Mouse (Mus musculus): ENCODE measurements around the gene Wrap73. TPM values are rescaled to one million over a fixed set of nuclear protein-coding genes. Genes with fewer than 3 reads are reported as not detected.
A peak's percentile ranks its signal among the peaks of the same experiment; 100 is the strongest.

The Wrap73 gene
- polyA plus RNA-seq, 1 experiment from 2014 or later, result 43.2 TPM

DNA sequence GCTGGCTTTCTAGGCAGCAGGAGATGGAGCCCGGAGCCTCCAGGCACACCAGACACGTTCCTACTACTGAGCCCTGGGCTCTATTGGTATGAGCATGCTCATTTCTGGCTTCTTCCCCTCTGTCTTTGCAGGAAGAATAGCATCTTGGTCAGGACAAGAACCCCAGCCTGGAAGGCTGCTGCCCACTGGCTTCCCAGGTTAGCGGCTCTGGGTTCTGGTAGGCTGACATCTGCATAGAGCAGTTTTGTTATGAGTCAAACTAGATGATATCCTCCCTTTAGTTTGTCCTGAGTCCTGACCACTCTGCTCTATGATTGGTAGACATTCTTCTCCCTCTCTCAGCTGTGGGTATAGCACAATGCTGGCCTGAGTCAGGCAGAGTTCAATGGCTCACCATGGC is 14.9 kb upstream of the Wrap73 start:
- no peak for ATAC-seq (ENCODE audit: low FRiP score, low TSS enrichment)
- DNase-seq, result no peak
- no peaks in the 10 kb centered on the region for H3K36me3 ChIP-seq (ENCODE audit: control insufficient read depth, insufficient read depth, low read length)
- H3K4me2 ChIP-seq (ENCODE audit: low read length), result no peak overlapping the region
- H3K27me3 ChIP-seq (ENCODE audit: control insufficient read depth, insufficient read depth, low read length), result no peaks in the 10 kb centered on the region
- no peaks in the 10 kb centered on the region for H3K9me3 ChIP-seq (ENCODE audit: control insufficient read depth, low read length)
- H3K4me3 ChIP-seq (replicated peaks; ENCODE audit: low read depth, low read length), result no peak overlapping the region
- 77% methylated on average over 3 of the region's 3 CpGs for WGBS
- no peak overlapping the region for H3K9ac ChIP-seq (replicated peaks; ENCODE audit: low read length)
- no peak overlapping the region for H3K27ac ChIP-seq (replicated peaks; ENCODE audit: low read depth, low read length)
- H3K4me1 ChIP-seq (ENCODE audit: control insufficient read depth, insufficient read depth, low read length), result no peaks in the 10 kb centered on the region

DNA sequence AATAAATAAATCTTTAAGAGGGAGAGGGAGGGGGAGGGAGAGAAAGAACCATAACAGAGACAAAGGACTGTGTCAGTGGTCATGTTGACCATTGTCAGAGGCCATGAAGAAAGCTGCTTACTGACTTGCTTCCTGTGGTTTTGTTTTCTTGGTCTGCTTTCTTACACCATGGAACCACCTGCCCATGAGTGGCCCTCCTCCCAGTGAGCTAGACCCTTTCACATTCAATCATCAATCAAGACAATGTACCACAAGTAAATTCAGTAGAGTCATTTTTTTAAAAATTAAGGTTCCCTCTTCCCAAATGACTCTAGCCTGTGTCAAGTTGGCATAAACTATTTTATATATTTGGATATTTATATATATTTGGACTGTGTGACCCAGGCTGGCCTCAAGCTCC is 12.2 kb upstream of the Wrap73 start:
- DNase-seq (no peak), ATAC-seq (ENCODE audit: low FRiP score, low TSS enrichment) (no peak)
- H3K27me3 ChIP-seq (ENCODE audit: control insufficient read depth, insufficient read depth, low read length), result no peaks in the 10 kb centered on the region
- H3K36me3 ChIP-seq (ENCODE audit: control insufficient read depth, insufficient read depth, low read length), result no peaks in the 10 kb centered on the region
- H3K27ac ChIP-seq (replicated peaks; ENCODE audit: low read depth, low read length), result no peak overlapping the region
- no peaks in the 10 kb centered on the region for H3K4me1 ChIP-seq (ENCODE audit: control insufficient read depth, insufficient read depth, low read length)
- no peaks in the 10 kb centered on the region for H3K9me3 ChIP-seq (ENCODE audit: control insufficient read depth, low read length)
- H3K9ac ChIP-seq (replicated peaks; ENCODE audit: low read length), result no peak overlapping the region
- no peak overlapping the region for H3K4me3 ChIP-seq (replicated peaks; ENCODE audit: low read depth, low read length)
- H3K4me2 ChIP-seq (ENCODE audit: low read length), result no peak overlapping the region

DNA sequence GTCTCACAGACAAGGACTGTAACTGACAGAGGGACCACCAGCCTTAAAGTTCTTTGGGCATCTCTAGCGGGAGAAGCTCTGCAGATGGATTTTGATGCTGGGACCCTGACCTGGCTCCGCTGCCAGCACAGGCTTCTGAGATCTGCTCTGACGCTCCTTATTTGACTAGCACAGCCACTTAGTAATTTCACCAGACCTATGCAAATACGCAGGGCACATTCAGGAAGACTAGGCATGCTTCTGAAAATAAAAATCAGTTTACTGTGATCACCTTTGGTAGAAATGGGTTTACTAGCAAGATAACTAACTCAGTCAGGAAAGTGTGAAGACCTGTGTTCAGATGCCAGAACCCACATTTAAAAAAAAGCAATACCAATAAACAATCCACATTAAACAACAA is 10.3 kb upstream of the Wrap73 start:
- no peak overlapping the region for H3K27ac ChIP-seq (replicated peaks; ENCODE audit: low read depth, low read length)
- H3K9me3 ChIP-seq (ENCODE audit: control insufficient read depth, low read length), result no peaks in the 10 kb centered on the region
- WGBS, result 79% methylated on average over 4 of the region's 4 CpGs
- H3K27me3 ChIP-seq (ENCODE audit: control insufficient read depth, insufficient read depth, low read length), result no peaks in the 10 kb centered on the region
- no peaks in the 10 kb centered on the region for H3K36me3 ChIP-seq (ENCODE audit: control insufficient read depth, insufficient read depth, low read length)
- no peak overlapping the region for H3K9ac ChIP-seq (replicated peaks; ENCODE audit: low read length)
- no peaks in the 10 kb centered on the region for H3K4me1 ChIP-seq (ENCODE audit: control insufficient read depth, insufficient read depth, low read length)
- H3K4me3 ChIP-seq (replicated peaks; ENCODE audit: low read depth, low read length), result no peak overlapping the region
- ATAC-seq (ENCODE audit: low FRiP score, low TSS enrichment) (no peak), DNase-seq (no peak)
- H3K4me2 ChIP-seq (ENCODE audit: low read length), result no peak overlapping the region

GRCm38 (mm10) chr4:154134803-154135202 is 7.4 kb upstream of the Wrap73 start:
- Histone ChIP-seq H3K9ac (replicated peaks; ENCODE audit: low read length) (no peak overlapping the region), H3K36me3 (ENCODE audit: control insufficient read depth, insufficient read depth, low read length) (no peaks in the 10 kb centered on the region), H3K4me2 (ENCODE audit: low read length) (no peak overlapping the region), H3K4me3 (replicated peaks; ENCODE audit: low read depth, low read length) (no peak overlapping the region), H3K27me3 (ENCODE audit: control insufficient read depth, insufficient read depth, low read length) (peaks cover 24% of the 10 kb centered on the region), H3K27ac (replicated peaks; ENCODE audit: low read depth, low read length) (no peak overlapping the region), H3K9me3 (ENCODE audit: control insufficient read depth, low read length) (no peaks in the 10 kb centered on the region), H3K4me1 (ENCODE audit: control insufficient read depth, insufficient read depth, low read length) (peaks cover 4% of the 10 kb centered on the region; the same call in 1 of the 2 replicates)
- DNase-seq, result no peak
- WGBS, result 72% methylated on average over 4 of the region's 4 CpGs
- no peak for ATAC-seq (ENCODE audit: low FRiP score, low TSS enrichment)

DNA sequence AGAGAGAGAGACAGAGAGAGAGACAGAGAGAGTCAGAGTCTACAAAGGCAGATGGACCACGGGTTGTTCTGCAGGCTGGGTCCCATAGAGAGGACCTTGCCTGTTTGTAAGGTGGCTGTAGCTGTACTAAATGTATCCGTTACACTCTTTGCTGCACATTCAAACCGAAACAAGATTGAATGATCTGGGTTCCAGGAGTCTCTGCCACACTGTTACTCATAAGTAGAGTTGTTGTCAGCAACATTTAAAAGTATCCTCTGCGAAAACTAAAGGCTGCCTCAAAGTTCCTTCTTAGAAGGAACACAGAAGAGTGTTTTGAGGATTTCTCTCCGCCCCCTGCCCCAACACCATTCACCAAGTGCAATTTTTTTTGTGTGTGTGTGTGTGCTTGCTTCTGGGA is 5.0 kb upstream of the Wrap73 start:
- H3K4me1 ChIP-seq (ENCODE audit: control insufficient read depth, insufficient read depth, low read length), result peaks cover 12% of the 10 kb centered on the region; the same call in 1 of the 2 replicates
- 69% methylated on average over 5 of the region's 5 CpGs for WGBS

GRCm38 (mm10) chr4:154139671-154140181 is 2.4 kb upstream of the Wrap73 start:
- peak overlapping the region; percentile 76 for H3K4me2 ChIP-seq (ENCODE audit: low read length)
- H3K27me3 ChIP-seq (ENCODE audit: control insufficient read depth, insufficient read depth, low read length), result peaks cover 46% of the 10 kb centered on the region
- DNase-seq (peak; percentile 53), ATAC-seq (ENCODE audit: low FRiP score, low TSS enrichment) (no peak)
- H3K4me1 ChIP-seq (ENCODE audit: control insufficient read depth, insufficient read depth, low read length), result peaks cover 22% of the 10 kb centered on the region; the same call in 1 of the 2 replicates
- H3K9ac ChIP-seq (replicated peaks; ENCODE audit: low read length), result peak overlapping the region; percentile 51
- no peaks in the 10 kb centered on the region for H3K36me3 ChIP-seq (ENCODE audit: control insufficient read depth, insufficient read depth, low read length)
- H3K27ac ChIP-seq (replicated peaks; ENCODE audit: low read depth, low read length), result no peak overlapping the region
- no peaks in the 10 kb centered on the region for H3K9me3 ChIP-seq (ENCODE audit: control insufficient read depth, low read length)
- under 1% methylated on average over 59 of the region's 59 CpGs for WGBS
- peak overlapping the region; percentile 41 for H3K4me3 ChIP-seq (replicated peaks; ENCODE audit: low read depth, low read length)

More for the DNA sequence above, 5.0 kb upstream of the Wrap73 start:
- no peaks in the 10 kb centered on the region for H3K36me3 ChIP-seq (ENCODE audit: control insufficient read depth, insufficient read depth, low read length)
- H3K9ac ChIP-seq (replicated peaks; ENCODE audit: low read length), result no peak overlapping the region
- no peak overlapping the region for H3K4me2 ChIP-seq (ENCODE audit: low read length)
- no peak overlapping the region for H3K27ac ChIP-seq (replicated peaks; ENCODE audit: low read depth, low read length)
- H3K27me3 ChIP-seq (ENCODE audit: control insufficient read depth, insufficient read depth, low read length), result peaks cover 46% of the 10 kb centered on the region
- no peaks in the 10 kb centered on the region for H3K9me3 ChIP-seq (ENCODE audit: control insufficient read depth, low read length)
- DNase-seq (no peak), ATAC-seq (ENCODE audit: low FRiP score, low TSS enrichment) (no peak)
- no peak overlapping the region for H3K4me3 ChIP-seq (replicated peaks; ENCODE audit: low read depth, low read length)

- 0% methylated on average over 3 of the region's 4 CpGs for WGBS
- Histone ChIP-seq H3K27me3 (ENCODE audit: control insufficient read depth, insufficient read depth, low read length) (peaks cover 46% of the 10 kb centered on the region), H3K9ac (replicated peaks; ENCODE audit: low read length) (peak within 1 kb of the TSS; percentile 51), H3K4me3 (replicated peaks; ENCODE audit: low read depth, low read length) (peak within 1 kb of the TSS; percentile 41), H3K4me2 (ENCODE audit: low read length) (peak within 1 kb of the TSS; percentile 76), H3K4me1 (ENCODE audit: control insufficient read depth, insufficient read depth, low read length) (peaks cover 22% of the 10 kb centered on the region; the same call in 1 of the 2 replicates), H3K27ac (replicated peaks; ENCODE audit: low read depth, low read length) (no peak within 1 kb of the TSS), H3K36me3 (ENCODE audit: control insufficient read depth, insufficient read depth, low read length) (no peaks in the 10 kb centered on the region), H3K9me3 (ENCODE audit: control insufficient read depth, low read length) (no peaks in the 10 kb centered on the region)
- no peak for ATAC-seq (ENCODE audit: low FRiP score, low TSS enrichment)
- no peak for DNase-seq
These were observed 2.2 kb upstream of the Wrap73 start, which contains the start of gene Trp73 for GRCm38 (mm10) chr4:154140182-154140212. Gene Trp73 (minus strand): TSS chr4:154140208.

GRCm38 (mm10) chr4:154140213-154141008 is 1.8 kb upstream of the Wrap73 start:
- WGBS, result 1% methylated on average over 45 of the region's 46 CpGs
- Histone ChIP-seq H3K27me3 (ENCODE audit: control insufficient read depth, insufficient read depth, low read length) (peaks cover 46% of the 10 kb centered on the region), H3K9me3 (ENCODE audit: control insufficient read depth, low read length) (no peaks in the 10 kb centered on the region), H3K36me3 (ENCODE audit: control insufficient read depth, insufficient read depth, low read length) (peaks cover 4% of the 10 kb centered on the region; the same call in 1 of the 2 replicates), H3K4me2 (ENCODE audit: low read length) (peak overlapping the region; percentile 76), H3K9ac (replicated peaks; ENCODE audit: low read length) (peak overlapping the region; percentile 51), H3K27ac (replicated peaks; ENCODE audit: low read depth, low read length) (no peak overlapping the region), H3K4me1 (ENCODE audit: control insufficient read depth, insufficient read depth, low read length) (peaks cover 22% of the 10 kb centered on the region; the same call in 1 of the 2 replicates), H3K4me3 (replicated peaks; ENCODE audit: low read depth, low read length) (peak overlapping the region; percentile 41)
- ATAC-seq (ENCODE audit: low FRiP score, low TSS enrichment) (no peak), DNase-seq (peak; percentile 30)

All from midbrain, embryonic 14.5 days (tissue).